Mouse (Mus musculus) thymus, adult 2 months (tissue): ENCODE measurements at regions not wholly inside any gene's neighbourhood (a gene's known extent, or its start where the extent isn't known, plus 50 kb on each side); places are given as distances from the start of the nearest gene placed in this dataset.

ENCODE experiments used
- DNase-seq: peaks from one replicate; pipeline ENCODE4 v3.0.0; 2021
- H3K27ac ChIP-seq: fragments of 200-500 bp; 2 replicates; pipeline ENCODE4 v1.5.1; 2012; ENCODE audit warnings: low read length, control low read depth; ENCODE audit not compliant: control insufficient read depth, insufficient read depth
- H3K27me3 ChIP-seq: fragments of 200-500 bp; 2 replicates; pipeline ENCODE4 v1.6.1; 2012; ENCODE audit warnings: mild to moderate bottlenecking, low read length, moderate library complexity, mixed read lengths; ENCODE audit not compliant: control insufficient read depth, insufficient read depth
- H3K36me3 ChIP-seq: fragments of 200-500 bp; 2 replicates; pipeline ENCODE4 v1.6.1; 2012; ENCODE audit warnings: mild to moderate bottlenecking, low read length, moderate library complexity; ENCODE audit not compliant: control insufficient read depth, insufficient read depth
- H3K4me1 ChIP-seq: fragments of 200-500 bp; replicated peaks from 2 replicates; pipeline ENCODE4 v1.6.1; 2012; ENCODE audit warnings: low read length; ENCODE audit not compliant: control insufficient read depth, insufficient read depth
- H3K4me3 ChIP-seq: fragments of 200-500 bp; 2 replicates; pipeline ENCODE4 v1.5.1; 2012; ENCODE audit warnings: mild to moderate bottlenecking, low read length, control low read depth, moderate library complexity; ENCODE audit not compliant: control insufficient read depth, insufficient read depth
- CTCF ChIP-seq: fragments of 200-500 bp; IDR thresholded peaks from 2 replicates; pipeline ENCODE4 v1.5.1; 2012; ENCODE audit warnings: mild to moderate bottlenecking, control low read depth, low read length, moderate library complexity, borderline replicate concordance; ENCODE audit not compliant: control insufficient read depth, poor library complexity, insufficient read depth; ENCODE audit errors: extremely low read depth
- POLR2A ChIP-seq: fragments of 200-500 bp; IDR thresholded peaks from 2 replicates; pipeline ENCODE4 v1.6.1; 2012; ENCODE audit warnings: mild to moderate bottlenecking, low read length, control low read depth, moderate library complexity; ENCODE audit not compliant: control insufficient read depth, poor library complexity, insufficient read depth; ENCODE audit errors: extremely low read depth
- WGBS: fragments of 180-500 bp; shearing (Covaris S2); methylation state at CpG from one replicate; pipeline ENCODE4 v1.1.7; 2018; 5-methylcytosine and 5-hydroxymethylcytosine counted together

DNA sequence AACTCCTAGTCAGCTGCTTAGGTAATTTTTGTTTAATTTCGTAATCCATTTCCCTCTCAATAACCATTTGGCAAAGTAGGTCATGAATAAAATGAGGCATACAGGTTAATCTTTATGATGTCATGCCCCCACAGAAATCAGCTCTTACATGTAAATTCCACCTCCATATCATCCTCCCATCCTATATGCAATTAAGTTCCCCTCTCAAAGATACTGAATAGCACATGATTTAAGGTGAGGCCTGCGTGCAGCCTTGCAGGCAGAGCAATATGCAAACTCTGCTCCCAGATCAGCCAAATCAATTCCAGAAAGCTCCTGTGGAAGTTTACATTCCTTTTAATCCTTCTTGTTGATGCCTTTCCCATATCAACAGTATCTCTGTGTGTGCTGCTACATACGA, 610.3 kb downstream of the Efnb2 start:
- Histone ChIP-seq H3K4me1 (no peaks in the 10 kb centered on the region), H3K4me3 (no peak overlapping the region), H3K27me3 (no peaks in the 10 kb centered on the region), H3K36me3 (no peaks in the 10 kb centered on the region), H3K27ac (no peak overlapping the region)
- no peak for DNase-seq
- WGBS = 74% methylated on average over 3 of the region's 3 CpGs
- TF ChIP-seq POLR2A = no peak
- no peak for TF ChIP-seq CTCF

DNA sequence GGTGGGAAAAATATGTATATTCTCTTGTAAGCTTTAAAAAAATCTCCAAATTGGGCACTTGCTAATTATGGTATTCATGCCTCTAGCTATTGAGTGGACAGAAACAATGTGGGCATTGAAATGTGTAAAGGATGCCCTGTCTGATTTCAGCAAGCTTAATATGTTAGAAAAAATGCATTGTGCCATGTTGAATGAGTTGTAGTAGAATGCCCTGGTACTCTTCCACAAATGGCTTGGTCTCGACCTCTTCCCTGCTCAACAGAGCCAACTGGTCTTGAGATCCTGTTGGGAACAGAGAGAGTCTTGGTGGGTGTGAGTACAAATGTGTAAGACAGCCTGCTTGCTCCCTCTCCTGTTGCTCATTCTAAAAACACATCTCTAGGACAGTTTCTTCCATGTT, 616.1 kb downstream of the Efnb2 start:
- no peak for DNase-seq
- TF ChIP-seq POLR2A (no peak), CTCF (no peak)
- Histone ChIP-seq H3K4me3 (no peak overlapping the region), H3K27ac (no peak overlapping the region), H3K27me3 (no peaks in the 10 kb centered on the region), H3K36me3 (no peaks in the 10 kb centered on the region), H3K4me1 (no peaks in the 10 kb centered on the region)
- 62% methylated on average over 1 of the region's 1 CpGs for WGBS

DNA sequence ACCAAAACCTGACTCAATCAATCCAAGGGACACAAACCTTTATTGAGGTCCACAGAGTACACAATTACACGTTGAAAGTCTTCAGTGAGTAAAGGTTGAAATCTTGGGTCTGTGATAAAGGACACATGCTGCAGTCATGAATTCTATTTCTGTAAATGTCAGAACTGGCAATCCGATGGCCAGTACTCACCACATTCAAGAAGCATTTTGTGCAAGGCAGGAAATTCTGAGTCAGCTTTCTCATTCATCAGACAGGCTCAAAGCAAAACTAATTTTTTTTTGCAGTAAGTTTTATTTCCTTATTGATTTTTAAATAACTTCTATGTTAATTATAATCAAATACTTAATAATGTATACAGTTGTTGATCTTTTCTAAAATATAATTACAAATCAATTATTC, 616.7 kb downstream of the Efnb2 start:
- 42% methylated on average over 2 of the region's 2 CpGs for WGBS
- no peak overlapping the region for H3K4me3 ChIP-seq
- no peak for TF ChIP-seq CTCF
- H3K36me3 ChIP-seq = no peaks in the 10 kb centered on the region
- no peaks in the 10 kb centered on the region for H3K4me1 ChIP-seq
- no peak overlapping the region for H3K27ac ChIP-seq
- no peaks in the 10 kb centered on the region for H3K27me3 ChIP-seq
- no peak for DNase-seq

GRCm38 (mm10) chr8:8037929-8038328, 623.1 kb downstream of the Efnb2 start:
- Histone ChIP-seq H3K27me3 (no peaks in the 10 kb centered on the region), H3K27ac (no peak overlapping the region), H3K36me3 (no peaks in the 10 kb centered on the region), H3K4me1 (no peaks in the 10 kb centered on the region), H3K4me3 (no peak overlapping the region)
- 91% methylated on average over 1 of the region's 1 CpGs for WGBS
- TF ChIP-seq POLR2A = no peak
- no peak for TF ChIP-seq CTCF
- no peak for DNase-seq

DNA sequence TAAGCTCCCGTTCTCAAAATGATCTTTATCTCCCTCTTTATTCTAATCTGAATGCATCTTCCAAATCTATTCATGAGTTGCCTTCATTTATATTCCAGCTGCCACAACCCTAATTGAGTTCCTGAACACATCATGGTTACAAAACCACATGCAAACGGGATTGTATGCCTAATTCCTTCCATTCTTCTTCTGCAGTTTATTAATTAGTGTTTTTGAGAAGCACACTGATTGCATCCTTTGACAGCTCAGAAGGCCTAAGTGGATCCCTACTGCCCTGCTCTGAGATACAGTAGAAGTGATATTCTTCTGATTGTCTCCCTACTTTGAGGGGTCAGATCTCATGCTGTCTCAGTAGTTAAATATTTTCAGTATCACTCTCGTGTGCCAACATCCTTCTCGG, 649.9 kb downstream of the Efnb2 start:
- Histone ChIP-seq H3K36me3 (no peaks in the 10 kb centered on the region), H3K4me1 (no peaks in the 10 kb centered on the region), H3K4me3 (no peak overlapping the region), H3K27ac (no peak overlapping the region), H3K27me3 (no peaks in the 10 kb centered on the region)
- DNase-seq = no peak
- 87% methylated on average over 4 of the region's 4 CpGs for WGBS
- TF ChIP-seq POLR2A (no peak), CTCF (no peak)

DNA sequence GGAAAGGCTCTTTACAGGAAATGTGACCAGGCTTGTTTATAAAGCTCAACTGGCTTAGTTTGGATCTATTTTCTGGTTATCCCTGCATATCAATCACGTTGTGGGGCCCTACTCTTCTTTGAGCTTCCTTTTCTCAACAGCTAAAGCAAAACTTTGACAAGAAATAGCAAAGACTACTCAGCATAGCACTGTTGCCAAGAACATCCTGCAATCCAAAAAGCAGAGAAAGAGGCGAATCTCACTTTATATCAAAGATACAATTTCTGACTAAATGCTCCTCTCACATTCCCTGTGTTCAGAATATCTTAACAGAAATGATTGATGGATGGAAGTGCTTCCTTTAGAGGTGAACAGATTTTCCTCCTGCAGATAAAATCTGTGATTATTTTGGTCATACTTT, 666.1 kb downstream of the Efnb2 start:
- Histone ChIP-seq H3K27ac (no peak overlapping the region), H3K36me3 (no peaks in the 10 kb centered on the region), H3K4me3 (no peak overlapping the region), H3K4me1 (no peaks in the 10 kb centered on the region), H3K27me3 (no peaks in the 10 kb centered on the region)
- TF ChIP-seq POLR2A (no peak), CTCF (no peak)
- DNase-seq = no peak
- 48% methylated on average over 2 of the region's 2 CpGs for WGBS

DNA sequence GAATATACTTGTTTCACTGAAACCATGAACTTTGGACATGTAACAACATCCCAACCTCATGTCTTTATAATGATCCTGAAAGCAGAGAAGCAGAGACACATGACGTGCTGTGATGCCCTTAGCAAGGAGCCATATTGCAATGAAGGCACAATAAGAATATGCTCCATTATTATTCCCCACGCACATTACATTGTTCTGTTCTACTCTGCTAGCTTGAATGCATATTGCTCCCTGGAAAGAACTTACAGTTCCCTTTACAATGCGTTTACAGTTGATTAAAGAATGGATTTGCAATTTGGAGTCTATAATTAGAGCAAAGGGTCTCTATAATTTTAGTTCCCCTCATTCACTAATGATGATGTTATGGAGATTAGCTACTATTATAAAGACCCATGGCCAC, 672.2 kb downstream of the Efnb2 start:
- H3K4me3 ChIP-seq = no peak overlapping the region
- no peaks in the 10 kb centered on the region for H3K4me1 ChIP-seq
- TF ChIP-seq POLR2A = no peak
- TF ChIP-seq CTCF = no peak
- no peaks in the 10 kb centered on the region for H3K36me3 ChIP-seq
- DNase-seq = no peak
- H3K27ac ChIP-seq = no peak overlapping the region
- WGBS = 92% methylated on average over 3 of the region's 3 CpGs
- no peaks in the 10 kb centered on the region for H3K27me3 ChIP-seq

DNA sequence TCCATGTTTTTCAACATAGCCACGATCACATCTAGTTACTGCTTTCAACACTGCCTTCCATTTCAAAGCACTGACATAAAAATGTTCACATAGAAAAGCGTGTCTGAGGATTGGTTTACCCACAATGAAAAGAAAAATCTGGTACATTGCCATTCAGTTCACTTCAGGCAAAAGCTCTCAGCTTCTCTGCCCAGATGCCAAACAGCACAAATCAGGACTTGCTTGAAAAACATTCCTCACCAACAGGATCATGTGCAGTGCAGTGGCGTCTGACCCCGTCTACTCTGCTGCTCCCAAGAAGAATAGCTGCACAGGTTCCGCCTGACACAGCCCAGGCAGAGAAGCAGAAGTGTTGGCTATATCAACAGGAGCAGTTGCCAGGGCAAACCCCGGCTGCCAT, 684.0 kb downstream of the Efnb2 start:
- H3K27ac ChIP-seq = no peak overlapping the region
- TF ChIP-seq POLR2A (no peak), CTCF (no peak)
- H3K4me3 ChIP-seq = no peak overlapping the region
- no peaks in the 10 kb centered on the region for H3K4me1 ChIP-seq
- whole genome bisulfite sequencing = 87% methylated on average over 6 of the region's 6 CpGs
- DNase-seq = no peak
- no peaks in the 10 kb centered on the region for H3K27me3 ChIP-seq
- H3K36me3 ChIP-seq = no peaks in the 10 kb centered on the region
